Mouse (Mus musculus): ENCODE data around the gene Tmc3.

DNA sequence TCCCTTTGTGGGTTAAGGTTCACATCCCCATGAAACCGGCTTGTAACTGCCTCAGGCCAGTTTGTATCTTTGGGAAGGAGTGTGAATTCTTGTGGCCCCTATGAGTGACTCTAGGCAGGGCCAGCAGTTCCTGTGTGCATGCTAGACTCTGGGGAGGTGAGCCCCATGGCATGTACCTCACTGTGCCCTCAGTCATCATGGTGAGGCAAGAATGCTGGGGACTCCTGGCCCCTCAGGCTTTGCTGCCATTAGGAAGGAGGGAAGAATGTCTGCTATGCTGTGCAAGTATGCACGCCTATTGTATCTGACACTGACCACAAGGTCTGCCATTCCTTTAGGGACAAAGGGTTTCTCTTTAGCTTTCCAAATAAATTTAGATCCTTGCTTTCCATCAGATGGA lies 56.4 kb downstream of the Tmc3 start:
- no peak for TF ChIP-seq CTCF (IDR thresholded peaks at IDR 0.05; ENCODE audit: control insufficient read depth, insufficient read depth, low read length)
- TF ChIP-seq POLR2A (IDR thresholded peaks at IDR 0.05; ENCODE audit: borderline replicate concordance, control insufficient read depth, low read depth, low read length): no peak

Data from bone marrow, adult 2 months (tissue).